Mouse (Mus musculus) heart, adult 9 months (tissue): Measurements from ENCODE around the gene Krt34.

Experiments
- DNase-seq, 2 experiments: peaks; one replicate each; pipeline ENCODE4 v3.0.0; 2022; ENCODE audit warnings: low spot score in 2 of 2

Krt34 gene

GRCm38 (mm10) chr11:100004846-100005245, 36.5 kb downstream of the Krt34 start:
- no peak for DNase-seq

GRCm38 (mm10) chr11:99999091-99999490, 42.3 kb downstream of the Krt34 start:
- DNase-seq, result no peak

GRCm38 (mm10) chr11:99994384-99994661, 47.0 kb downstream of the Krt34 start:
- DNase-seq, result no peak

- DNase-seq, result no peak
These were observed 47.6 kb downstream of the Krt34 start, which contains the start of gene Krtap17-1 for GRCm38 (mm10) chr11:99993620-99994383. TSS of gene Krtap17-1 (minus strand) at chr11:99993994.

- no peak for DNase-seq
These were observed 50.8 kb downstream of the Krt34 start for GRCm38 (mm10) chr11:99990571-99990970.

- no peak for DNase-seq
These were observed 51.4 kb downstream of the Krt34 start for GRCm38 (mm10) chr11:99989881-99990405.

- DNase-seq, result no peak
These were observed 52.8 kb downstream of the Krt34 start for GRCm38 (mm10) chr11:99988530-99988929.
